Mouse (Mus musculus): ENCODE results near the gene Gm3327. TPM values are rescaled to one million over a fixed set of nuclear protein-coding genes. Genes with fewer than 3 reads are reported as not detected.
"Not testable (repeated sequence)": the region's sequence is repeated elsewhere in the genome, so short reads cannot be mapped to it uniquely, and the experiment has no call there.

The Gm3327 gene
- polyA plus RNA-seq (2015; fragmentation: Nextera tagmentation; extraction: Ambion mirVana) = not detected in 2 replicates

DNA sequence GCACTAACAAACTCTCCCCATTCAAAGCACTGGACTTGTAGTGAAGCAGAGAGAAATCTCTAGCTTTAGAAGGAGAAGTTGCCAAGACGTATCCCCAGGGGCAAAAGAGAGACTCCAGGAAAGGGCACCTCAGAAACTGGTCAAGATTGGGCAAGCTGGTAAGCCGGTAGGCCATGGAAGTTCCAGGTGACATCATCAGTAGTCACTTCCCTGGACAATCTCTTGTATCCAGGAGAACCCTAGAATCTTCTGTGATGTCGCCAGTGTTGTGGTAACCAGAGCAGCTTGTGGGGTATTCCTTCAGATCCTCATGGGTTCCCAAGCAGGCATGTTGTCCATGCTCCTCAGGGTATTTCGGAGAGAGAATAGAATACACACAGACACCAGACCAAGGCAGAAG lies at the start of gene Gm3327:
TSS of gene Gm3327 (plus strand) at position 301 of the 400 bp plus-strand sequence.
- not testable (repeated sequence) for ATAC-seq; H3K4me2 ChIP-seq (ENCODE audit: low read depth, low read length); H3K27me3 ChIP-seq (replicated peaks; ENCODE audit: control insufficient read depth, insufficient read depth, low read length); H3K4me1 ChIP-seq (ENCODE audit: control insufficient read depth, insufficient read depth, low read length); H3K9ac ChIP-seq (ENCODE audit: low read depth, low read length); H3K36me3 ChIP-seq (ENCODE audit: control insufficient read depth, insufficient read depth, low read length); H3K9me3 ChIP-seq (ENCODE audit: control insufficient read depth, low read length); H3K27ac ChIP-seq (ENCODE audit: low read length); H3K4me3 ChIP-seq (ENCODE audit: low read length)
- WGBS = 87% methylated on average over 3 of the region's 4 CpGs

GRCm38 (mm10) chr14:44077785-44078341 lies 45.8 kb upstream of the Gm3327 start:
- not testable (repeated sequence) for H3K4me3 ChIP-seq (ENCODE audit: low read length); H3K9ac ChIP-seq (ENCODE audit: low read depth, low read length); H3K4me2 ChIP-seq (ENCODE audit: low read depth, low read length); H3K27ac ChIP-seq (ENCODE audit: low read length); H3K27me3 ChIP-seq (replicated peaks; ENCODE audit: control insufficient read depth, insufficient read depth, low read length); H3K4me1 ChIP-seq (ENCODE audit: control insufficient read depth, insufficient read depth, low read length); H3K9me3 ChIP-seq (ENCODE audit: control insufficient read depth, low read length); H3K36me3 ChIP-seq (ENCODE audit: control insufficient read depth, insufficient read depth, low read length)
- ATAC-seq = peak; percentile 95
- WGBS = 69% methylated on average over 4 of the region's 5 CpGs

GRCm38 (mm10) chr14:44086588-44086987 lies 37.1 kb upstream of the Gm3327 start:
- H3K36me3 ChIP-seq (ENCODE audit: control insufficient read depth, insufficient read depth, low read length); H3K4me3 ChIP-seq (ENCODE audit: low read length); H3K27ac ChIP-seq (ENCODE audit: low read length); H3K27me3 ChIP-seq (replicated peaks; ENCODE audit: control insufficient read depth, insufficient read depth, low read length); H3K9me3 ChIP-seq (ENCODE audit: control insufficient read depth, low read length); H3K4me2 ChIP-seq (ENCODE audit: low read depth, low read length); H3K4me1 ChIP-seq (ENCODE audit: control insufficient read depth, insufficient read depth, low read length); ATAC-seq; H3K9ac ChIP-seq (ENCODE audit: low read depth, low read length): not testable (repeated sequence)
- 94% methylated on average over 1 of the region's 1 CpGs for WGBS

DNA sequence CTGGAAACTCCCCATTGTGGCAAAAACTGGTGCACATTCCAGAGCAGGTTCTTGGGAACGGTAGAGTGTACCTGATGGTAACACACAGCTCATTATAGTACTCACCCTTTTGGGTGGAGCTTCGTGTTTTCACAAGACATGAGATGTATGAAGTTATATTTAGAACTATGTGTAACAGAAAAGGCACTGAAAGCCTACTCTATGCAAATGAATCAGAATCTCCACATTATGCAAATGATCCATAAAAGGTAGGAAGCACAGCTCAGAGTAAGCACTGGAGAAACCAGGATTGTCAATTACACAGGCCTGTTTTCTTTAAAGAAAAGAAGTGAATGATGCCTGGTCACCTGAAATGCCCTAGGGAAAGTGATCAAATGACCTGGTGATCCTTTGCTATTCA lies 36.1 kb upstream of the Gm3327 start:
- H3K4me2 ChIP-seq (ENCODE audit: low read depth, low read length); H3K36me3 ChIP-seq (ENCODE audit: control insufficient read depth, insufficient read depth, low read length); H3K9ac ChIP-seq (ENCODE audit: low read depth, low read length); ATAC-seq; H3K27me3 ChIP-seq (replicated peaks; ENCODE audit: control insufficient read depth, insufficient read depth, low read length); H3K27ac ChIP-seq (ENCODE audit: low read length); H3K4me1 ChIP-seq (ENCODE audit: control insufficient read depth, insufficient read depth, low read length); H3K4me3 ChIP-seq (ENCODE audit: low read length); H3K9me3 ChIP-seq (ENCODE audit: control insufficient read depth, low read length): not testable (repeated sequence)
- WGBS = 70% methylated on average over 2 of the region's 2 CpGs

DNA sequence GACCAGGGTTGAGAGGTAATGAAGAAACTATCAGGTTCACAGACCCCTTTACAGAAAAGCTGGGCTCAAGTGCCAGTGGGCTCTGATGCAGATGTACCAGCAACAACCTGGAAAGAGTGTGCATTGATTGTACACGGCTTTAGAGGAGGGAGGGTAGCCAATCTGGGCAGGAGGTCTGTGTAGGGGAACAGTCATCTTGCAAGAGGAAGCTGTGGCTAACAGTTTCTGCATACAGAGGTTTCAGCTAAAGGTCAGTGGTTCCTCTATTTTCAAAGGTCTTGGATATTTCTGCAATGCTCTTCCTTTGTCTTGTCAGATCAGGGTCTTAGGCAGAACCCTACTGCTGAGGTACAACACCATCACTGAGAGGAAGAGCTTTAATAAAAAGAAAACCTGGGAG lies 32.1 kb upstream of the Gm3327 start:
- not testable (repeated sequence) for H3K27ac ChIP-seq (ENCODE audit: low read length); H3K4me1 ChIP-seq (ENCODE audit: control insufficient read depth, insufficient read depth, low read length); H3K9me3 ChIP-seq (ENCODE audit: control insufficient read depth, low read length); H3K27me3 ChIP-seq (replicated peaks; ENCODE audit: control insufficient read depth, insufficient read depth, low read length); H3K9ac ChIP-seq (ENCODE audit: low read depth, low read length); H3K4me3 ChIP-seq (ENCODE audit: low read length); H3K4me2 ChIP-seq (ENCODE audit: low read depth, low read length); H3K36me3 ChIP-seq (ENCODE audit: control insufficient read depth, insufficient read depth, low read length); ATAC-seq
- 48% methylated on average over 1 of the region's 1 CpGs for WGBS

DNA sequence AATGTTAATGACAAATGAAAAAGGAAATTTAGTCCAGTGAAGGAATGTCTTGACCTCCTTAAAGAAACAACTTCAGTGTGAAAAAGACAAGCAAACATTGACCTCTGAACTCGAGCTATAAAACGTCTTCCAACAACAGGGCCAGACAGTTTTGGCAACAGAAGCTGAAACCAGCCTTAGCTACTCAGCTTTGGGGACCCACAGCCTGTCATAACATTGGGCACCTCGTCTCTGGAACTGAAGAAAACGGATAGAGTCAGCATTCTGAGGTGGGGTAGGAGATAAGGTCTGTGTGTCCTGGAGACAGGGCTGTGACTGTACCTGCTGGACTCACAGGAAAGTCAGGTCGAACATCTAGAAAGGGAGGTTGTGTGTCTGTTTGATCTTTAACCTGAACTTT lies 29.2 kb upstream of the Gm3327 start:
- not testable (repeated sequence) for H3K4me2 ChIP-seq (ENCODE audit: low read depth, low read length); H3K36me3 ChIP-seq (ENCODE audit: control insufficient read depth, insufficient read depth, low read length); H3K9ac ChIP-seq (ENCODE audit: low read depth, low read length); ATAC-seq; H3K9me3 ChIP-seq (ENCODE audit: control insufficient read depth, low read length); H3K4me1 ChIP-seq (ENCODE audit: control insufficient read depth, insufficient read depth, low read length); H3K27ac ChIP-seq (ENCODE audit: low read length); H3K27me3 ChIP-seq (replicated peaks; ENCODE audit: control insufficient read depth, insufficient read depth, low read length); H3K4me3 ChIP-seq (ENCODE audit: low read length)
- WGBS = 25% methylated on average over 5 of the region's 5 CpGs

GRCm38 (mm10) chr14:44100030-44100429 lies 23.6 kb upstream of the Gm3327 start:
- not testable (repeated sequence) for H3K9me3 ChIP-seq (ENCODE audit: control insufficient read depth, low read length); H3K4me3 ChIP-seq (ENCODE audit: low read length); H3K4me2 ChIP-seq (ENCODE audit: low read depth, low read length); H3K27ac ChIP-seq (ENCODE audit: low read length); H3K27me3 ChIP-seq (replicated peaks; ENCODE audit: control insufficient read depth, insufficient read depth, low read length); H3K36me3 ChIP-seq (ENCODE audit: control insufficient read depth, insufficient read depth, low read length); H3K4me1 ChIP-seq (ENCODE audit: control insufficient read depth, insufficient read depth, low read length); H3K9ac ChIP-seq (ENCODE audit: low read depth, low read length); ATAC-seq
- no CpG with 5 or more reads among the region's 1 CpGs for WGBS

GRCm38 (mm10) chr14:44102354-44102753 lies 21.3 kb upstream of the Gm3327 start, which contains the start of gene Ear2:
Ear2 (plus strand) TSS chr14:44102654.
- H3K27ac ChIP-seq (ENCODE audit: low read length); ATAC-seq: not testable (repeated sequence)

DNA sequence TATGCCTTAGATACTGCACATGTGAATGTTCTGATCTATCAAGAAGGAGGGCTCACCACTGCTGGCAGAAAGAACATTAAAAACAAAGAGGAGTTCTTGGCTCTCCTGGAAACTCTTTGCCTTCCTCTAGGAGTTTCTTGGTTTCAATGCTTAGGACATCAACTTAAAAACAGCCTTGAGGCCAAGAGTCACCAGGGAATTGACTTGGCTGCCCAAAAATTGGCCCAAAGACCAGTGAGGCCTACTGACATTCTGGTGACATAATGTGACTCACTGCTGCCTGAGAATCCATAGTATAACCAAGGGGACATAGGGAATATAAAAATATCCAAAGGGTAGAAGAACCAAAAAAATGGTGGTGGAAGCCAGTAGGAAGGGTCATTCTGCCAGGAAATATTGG lies 12.7 kb upstream of the Gm3327 start:
- no peak for ATAC-seq
- Histone ChIP-seq H3K4me2 (ENCODE audit: low read depth, low read length) (no peak overlapping the region), H3K27ac (ENCODE audit: low read length) (no peak overlapping the region), H3K4me3 (ENCODE audit: low read length) (no peak overlapping the region), H3K9ac (ENCODE audit: low read depth, low read length) (no peak overlapping the region), H3K4me1 (ENCODE audit: control insufficient read depth, insufficient read depth, low read length) (no peaks in the 10 kb centered on the region), H3K36me3 (ENCODE audit: control insufficient read depth, insufficient read depth, low read length) (no peaks in the 10 kb centered on the region), H3K27me3 (replicated peaks; ENCODE audit: control insufficient read depth, insufficient read depth, low read length) (no peaks in the 10 kb centered on the region), H3K9me3 (ENCODE audit: control insufficient read depth, low read length) (no peaks in the 10 kb centered on the region)

More at GRCm38 (mm10) chr14:44102354-44102753, 21.3 kb upstream of the Gm3327 start, which contains the start of gene Ear2:
- H3K4me2 ChIP-seq (ENCODE audit: low read depth, low read length); H3K36me3 ChIP-seq (ENCODE audit: control insufficient read depth, insufficient read depth, low read length); H3K4me1 ChIP-seq (ENCODE audit: control insufficient read depth, insufficient read depth, low read length); H3K27me3 ChIP-seq (replicated peaks; ENCODE audit: control insufficient read depth, insufficient read depth, low read length); H3K9ac ChIP-seq (ENCODE audit: low read depth, low read length); H3K9me3 ChIP-seq (ENCODE audit: control insufficient read depth, low read length); H3K4me3 ChIP-seq (ENCODE audit: low read length): not testable (repeated sequence)
- 70% methylated on average over 2 of the region's 2 CpGs for WGBS
